Mouse (Mus musculus) brain, embryonic 14.5 days (tissue): Measurements from ENCODE around the gene Paics.

Experiments
- CTCF ChIP-seq: fragments of 200-500 bp; IDR thresholded peaks from 2 replicates; pipeline ENCODE4 v1.5.1; 2012; ENCODE audit warnings: inconsistent platforms, mild to moderate bottlenecking, moderate library complexity, borderline replicate concordance; ENCODE audit not compliant: insufficient read depth, insufficient read length; ENCODE audit errors: extremely low read depth
- POLR2A ChIP-seq: fragments of 200-500 bp; IDR thresholded peaks from 2 replicates; pipeline ENCODE4 v1.6.1; 2012; ENCODE audit warnings: mild to moderate bottlenecking, inconsistent platforms, borderline replicate concordance; ENCODE audit not compliant: poor library complexity, insufficient read depth, insufficient read length, severe bottlenecking; ENCODE audit errors: extremely low read depth

GRCm38 (mm10) chr5:76984015-76984414 is 32.9 kb downstream of the Paics start:
- no peak for TF ChIP-seq CTCF
- no peak for TF ChIP-seq POLR2A
